Mouse (Mus musculus): ENCODE data around the gene Wdr77.
"Not testable (repeated sequence)": the region's sequence is repeated elsewhere in the genome, so short reads cannot be mapped to it uniquely, and the experiment has no call there.

Wdr77 gene

DNA sequence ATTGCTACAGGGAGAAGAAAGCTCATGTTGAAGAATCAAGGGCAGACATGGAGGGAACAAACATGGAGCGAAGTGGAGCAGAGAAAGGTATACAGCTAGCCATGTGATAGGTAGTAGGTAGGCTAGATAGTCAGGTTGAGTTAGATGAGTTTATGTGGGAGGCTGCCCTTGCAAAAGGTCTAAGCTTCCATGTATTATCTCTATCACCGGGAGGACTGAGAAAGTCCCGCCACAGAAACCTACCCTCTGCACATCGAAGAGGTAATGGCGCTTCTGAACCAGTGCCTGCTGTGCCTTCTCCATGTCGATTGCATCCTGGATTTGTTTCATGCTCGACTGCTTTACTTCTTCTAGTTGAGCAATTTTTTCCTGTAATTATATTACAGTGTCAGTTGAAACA is 7.8 kb upstream of the Wdr77 start:
- DNase-seq (ENCODE audit: low spot score in 2 of 2) = no peak

DNA sequence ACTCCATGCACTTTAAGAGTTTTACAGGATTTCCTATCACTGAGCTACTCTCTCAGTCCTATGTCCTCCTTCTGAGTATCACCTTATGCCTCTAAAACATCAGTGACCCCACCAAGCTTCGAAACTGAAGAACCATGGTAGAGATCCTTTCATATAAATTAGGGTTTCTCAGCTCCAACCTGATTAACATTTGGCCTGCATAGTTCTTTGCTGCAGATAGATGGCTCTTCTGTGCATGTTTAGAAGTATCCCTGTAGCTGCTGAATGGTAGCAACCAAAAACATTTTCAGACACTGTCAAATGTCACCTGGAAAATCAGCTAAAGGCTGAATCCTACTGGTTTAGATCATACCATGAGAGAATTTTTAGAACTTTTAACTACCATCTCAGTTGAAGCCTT is 1.9 kb upstream of the Wdr77 start:
- DNase-seq (ENCODE audit: low spot score in 2 of 2) = no peak

DNA sequence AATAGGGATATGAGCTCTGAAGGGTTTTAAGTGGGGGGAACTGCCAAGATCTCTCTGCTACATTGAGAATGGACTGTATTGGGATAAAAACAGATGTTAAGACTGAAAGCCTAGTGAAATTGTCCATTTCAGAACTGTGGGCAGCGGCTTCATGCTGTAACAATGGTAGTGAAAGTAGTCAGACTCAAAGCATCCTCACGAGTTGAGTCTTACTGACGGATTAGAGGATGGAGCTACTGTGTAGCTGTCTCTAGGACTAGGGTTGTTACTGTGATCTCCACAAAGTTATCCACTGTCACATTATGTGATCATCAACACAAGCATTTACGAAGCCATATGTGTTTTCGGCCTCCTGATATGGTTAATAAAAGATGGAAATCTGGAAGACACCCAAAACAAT is 965 bp upstream of the Wdr77 start:
- no peak for DNase-seq (ENCODE audit: low spot score in 2 of 2)

DNA sequence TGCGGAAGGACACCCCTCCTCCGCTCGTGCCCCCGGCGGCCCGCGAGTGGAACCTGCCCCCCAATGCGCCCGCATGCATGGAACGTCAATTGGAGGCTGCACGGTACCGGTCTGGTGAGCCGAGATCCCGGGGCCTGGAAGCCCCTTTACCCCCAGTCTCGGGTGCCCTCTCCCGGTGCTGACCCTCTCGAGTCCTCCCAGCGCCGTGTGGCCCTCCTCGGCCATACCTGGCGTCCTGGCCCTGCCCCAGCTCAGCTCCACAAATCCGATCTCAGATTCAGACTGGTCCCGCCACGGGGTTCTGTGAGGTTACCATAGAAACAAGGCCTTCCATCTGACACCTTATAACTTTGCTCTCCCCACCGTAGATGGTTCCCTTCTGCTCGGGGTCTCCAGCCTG is 416 bp downstream of the Wdr77 start:
- DNase-seq (ENCODE audit: low spot score in 2 of 2) = no peak

DNA sequence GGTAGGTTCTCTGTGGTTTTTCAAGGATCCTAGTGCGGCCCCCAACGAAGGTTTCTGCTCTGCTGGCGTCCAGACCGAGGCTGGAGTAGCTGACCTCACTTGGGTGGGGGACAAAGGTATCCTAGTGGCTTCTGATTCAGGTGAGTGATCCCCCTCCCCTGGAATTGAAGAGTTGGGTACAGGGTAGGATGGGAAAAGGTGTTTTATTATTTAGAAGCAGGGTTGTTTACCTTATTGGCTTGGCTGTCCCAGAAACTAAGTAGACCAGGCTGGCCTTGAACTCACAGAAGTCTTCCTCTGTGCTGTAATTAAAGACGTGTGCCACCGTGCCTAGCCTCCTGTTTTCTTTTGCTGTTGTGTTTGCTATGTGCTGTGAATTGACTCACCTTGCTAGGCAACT is 830 bp downstream of the Wdr77 start, which contains the start of gene Atp5f1:
Atp5f1 (minus strand) TSS at position 101 of the 400 bp plus-strand sequence.
- DNase-seq (ENCODE audit: low spot score in 2 of 2) = no peak

DNA sequence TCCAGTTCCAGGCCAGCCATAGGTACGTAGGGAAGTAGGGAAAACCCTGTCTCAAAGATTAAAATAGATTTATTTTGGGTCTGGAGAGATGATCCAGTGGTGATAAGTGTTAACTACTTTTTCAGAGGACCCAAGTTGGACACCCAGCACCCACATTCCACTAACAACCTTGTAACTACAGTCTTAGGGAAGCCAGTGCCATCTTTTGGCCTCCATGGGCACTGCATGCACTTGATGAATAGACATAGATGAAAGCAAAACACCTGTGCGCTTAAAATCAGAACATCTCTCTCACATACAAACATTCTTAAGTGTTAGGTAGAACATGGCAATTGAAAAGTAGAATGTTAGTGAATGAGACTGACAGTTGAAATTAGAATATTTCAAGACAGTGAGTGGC is 1.5 kb downstream of the Wdr77 start:
- DNase-seq (ENCODE audit: low spot score in 2 of 2) = no peak

DNA sequence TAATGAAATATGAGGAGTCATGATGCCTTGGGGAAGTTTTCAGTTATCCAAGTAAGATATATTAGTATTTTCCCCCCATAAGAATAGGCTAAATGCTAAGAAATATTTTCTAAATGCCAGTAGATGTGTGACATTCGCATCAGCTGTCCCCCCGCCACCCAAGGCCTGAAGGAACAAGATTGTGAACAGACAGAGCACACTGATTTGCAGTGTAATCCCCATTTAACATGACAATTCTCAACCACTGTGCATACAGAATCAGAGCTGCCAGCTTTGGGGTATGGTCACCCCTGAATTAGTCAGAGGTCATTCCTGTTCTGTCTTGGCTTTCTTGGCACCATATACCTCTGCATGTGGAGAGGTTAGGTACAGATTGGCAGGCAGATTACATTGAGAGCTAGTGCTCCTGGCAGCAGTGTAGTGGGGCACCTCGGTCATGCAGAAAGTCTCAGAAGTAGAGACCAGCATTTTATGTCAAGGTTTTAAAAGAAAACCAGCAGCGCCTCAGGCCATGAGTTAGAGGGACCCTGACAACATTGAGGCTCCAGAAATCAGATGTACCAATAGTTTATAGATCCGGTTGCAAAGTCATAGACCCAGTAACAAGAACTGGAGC is 12.8 kb downstream of the Wdr77 start:
- DNase-seq (ENCODE audit: low spot score in 2 of 2) = no peak

DNA sequence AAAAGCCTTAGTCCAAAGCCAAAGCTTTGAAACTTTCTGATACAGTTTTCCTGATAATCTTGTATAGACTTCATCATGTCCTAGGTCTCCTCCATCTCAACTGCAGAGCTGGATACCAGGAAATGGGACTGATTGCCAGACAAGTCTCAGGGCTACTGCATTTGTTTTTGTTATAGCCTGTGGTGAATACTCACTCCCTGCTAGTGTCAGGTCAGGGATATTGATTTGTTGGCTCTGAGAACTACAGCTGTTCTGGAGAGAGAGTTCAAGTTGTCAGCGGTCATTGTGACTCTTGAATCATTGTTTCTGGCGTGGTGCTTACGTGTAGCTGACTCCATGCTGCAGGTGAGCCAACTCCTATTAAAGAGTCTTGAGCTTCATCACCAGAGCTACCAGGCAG is 14.2 kb downstream of the Wdr77 start, which contains the start of gene Ovgp1:
Ovgp1 (plus strand) TSS at position 301 of the 400 bp plus-strand sequence.
- no peak for DNase-seq (ENCODE audit: low spot score in 2 of 2)

DNA sequence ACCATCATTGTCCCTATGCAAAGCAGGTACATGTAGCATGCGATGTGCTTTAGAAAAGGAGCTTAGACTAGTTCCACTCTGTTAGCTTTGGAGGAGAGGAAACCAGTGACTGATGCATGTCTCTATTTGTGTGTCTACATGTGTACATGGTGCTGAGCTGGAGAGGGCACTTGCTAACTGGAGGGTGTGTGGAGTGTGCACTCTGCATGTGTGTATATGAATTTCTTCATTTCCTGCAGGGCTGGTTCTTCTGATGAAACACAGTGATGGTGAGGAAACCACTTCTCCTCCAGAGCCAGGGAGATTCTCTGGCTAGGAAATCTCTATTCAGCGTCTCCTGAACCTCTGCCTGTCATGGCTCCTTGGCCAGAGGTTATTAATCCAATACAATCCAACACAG is 15.0 kb downstream of the Wdr77 start:
- DNase-seq (ENCODE audit: low spot score in 2 of 2) = no peak

DNA sequence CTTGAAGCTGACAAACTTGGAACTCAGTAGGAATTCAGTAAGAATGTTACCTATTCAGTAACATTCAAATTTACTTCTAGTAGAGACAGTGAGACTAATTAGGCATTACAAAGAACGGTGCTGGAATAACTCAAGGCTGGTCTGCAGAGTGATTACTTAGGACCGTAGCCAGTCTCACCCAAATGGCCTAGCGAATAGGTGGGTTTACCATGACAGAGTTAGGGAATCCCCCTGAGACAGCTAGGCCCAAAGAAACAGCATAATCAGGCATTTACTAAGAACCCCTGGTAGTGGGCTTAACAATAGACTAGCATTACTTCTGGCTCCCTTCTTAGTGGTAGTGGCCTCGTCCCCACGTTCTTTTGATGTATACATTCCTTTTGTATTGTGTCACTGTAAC is 30.4 kb downstream of the Wdr77 start:
- not testable (repeated sequence) for DNase-seq (ENCODE audit: low spot score in 2 of 2)

DNA sequence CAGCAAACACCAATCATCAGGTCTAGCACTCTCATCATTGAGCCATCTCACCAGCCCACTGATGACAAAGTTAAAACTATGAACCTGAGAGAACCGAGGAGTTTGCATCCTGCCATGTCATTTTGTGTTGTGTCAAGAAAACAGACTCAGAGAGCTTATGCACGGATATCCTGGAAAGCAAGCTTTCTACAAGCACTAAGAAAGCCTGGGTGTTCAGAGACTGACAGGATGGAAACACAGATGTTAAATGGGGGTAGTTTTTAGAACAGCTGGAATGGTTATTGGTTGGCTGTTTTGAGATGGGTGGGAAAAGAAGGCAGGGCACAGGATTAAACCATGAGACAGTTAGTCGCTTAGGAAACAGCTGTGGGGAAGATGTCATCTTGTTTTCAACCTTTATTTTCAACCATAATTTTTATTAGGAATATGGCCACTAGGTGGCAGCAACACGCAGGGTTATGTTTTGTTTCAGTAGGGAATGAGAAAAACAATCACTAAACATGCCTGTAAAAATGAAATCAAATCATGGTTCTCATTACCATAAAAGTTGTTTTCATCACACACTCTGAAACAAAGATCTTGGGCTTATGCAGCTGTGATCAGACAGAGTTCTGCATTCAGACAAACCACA is 32.6 kb downstream of the Wdr77 start:
- DNase-seq (ENCODE audit: low spot score in 2 of 2) = peak; percentile 6 to 15

DNA sequence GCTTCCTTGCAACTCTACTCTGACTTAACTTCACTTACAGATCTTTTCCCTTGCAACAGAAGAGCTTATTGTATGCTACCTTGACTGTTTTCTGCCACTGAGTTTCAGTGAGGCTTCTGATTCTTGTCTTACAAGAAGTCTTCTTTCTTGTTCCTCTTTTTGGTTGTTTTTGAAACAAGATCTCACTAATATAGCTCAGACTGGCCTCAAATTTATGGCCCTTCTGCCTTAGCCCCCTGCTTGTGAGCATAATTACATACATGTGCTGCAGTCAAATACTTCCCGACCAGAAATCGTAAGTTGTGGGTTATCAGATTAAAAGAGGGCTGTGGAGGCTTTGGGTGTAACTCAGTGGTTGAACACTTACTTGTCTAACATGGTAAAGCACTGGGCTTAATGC is 35.6 kb downstream of the Wdr77 start:
- no peak for DNase-seq (ENCODE audit: low spot score in 2 of 2)

DNA sequence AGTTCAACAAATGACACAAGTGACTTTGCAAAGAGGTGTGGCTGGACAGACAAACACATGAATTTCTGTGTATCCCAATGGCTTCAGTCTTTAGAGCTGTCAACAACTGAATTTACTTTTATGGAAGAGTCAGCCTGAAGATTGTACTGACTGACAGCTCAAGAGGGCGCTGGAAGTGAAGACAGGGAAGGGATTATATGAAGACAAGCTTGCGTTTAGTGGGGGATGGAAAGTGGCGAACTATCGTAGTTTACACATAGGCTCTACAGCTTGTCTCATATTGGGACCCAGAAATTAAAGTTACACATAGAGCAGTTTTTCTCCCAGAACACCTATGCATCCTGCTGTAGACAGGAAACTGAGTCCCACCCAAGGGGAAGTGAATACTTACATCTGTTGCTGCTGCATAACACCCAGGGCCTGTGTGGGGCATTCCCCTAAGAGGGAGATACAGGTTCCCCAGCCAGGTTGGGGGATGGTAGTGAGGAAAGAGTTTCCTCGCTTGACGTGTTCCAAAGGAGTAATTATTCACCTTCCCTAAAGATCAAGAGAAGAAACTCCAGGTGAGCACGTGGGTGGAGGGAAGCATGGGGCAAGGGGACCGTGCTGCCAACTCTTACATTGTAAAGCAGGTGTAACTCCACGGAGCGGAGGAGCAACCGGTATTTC is 41.7 kb downstream of the Wdr77 start:
- no peak for DNase-seq (ENCODE audit: low spot score in 2 of 2)

DNA sequence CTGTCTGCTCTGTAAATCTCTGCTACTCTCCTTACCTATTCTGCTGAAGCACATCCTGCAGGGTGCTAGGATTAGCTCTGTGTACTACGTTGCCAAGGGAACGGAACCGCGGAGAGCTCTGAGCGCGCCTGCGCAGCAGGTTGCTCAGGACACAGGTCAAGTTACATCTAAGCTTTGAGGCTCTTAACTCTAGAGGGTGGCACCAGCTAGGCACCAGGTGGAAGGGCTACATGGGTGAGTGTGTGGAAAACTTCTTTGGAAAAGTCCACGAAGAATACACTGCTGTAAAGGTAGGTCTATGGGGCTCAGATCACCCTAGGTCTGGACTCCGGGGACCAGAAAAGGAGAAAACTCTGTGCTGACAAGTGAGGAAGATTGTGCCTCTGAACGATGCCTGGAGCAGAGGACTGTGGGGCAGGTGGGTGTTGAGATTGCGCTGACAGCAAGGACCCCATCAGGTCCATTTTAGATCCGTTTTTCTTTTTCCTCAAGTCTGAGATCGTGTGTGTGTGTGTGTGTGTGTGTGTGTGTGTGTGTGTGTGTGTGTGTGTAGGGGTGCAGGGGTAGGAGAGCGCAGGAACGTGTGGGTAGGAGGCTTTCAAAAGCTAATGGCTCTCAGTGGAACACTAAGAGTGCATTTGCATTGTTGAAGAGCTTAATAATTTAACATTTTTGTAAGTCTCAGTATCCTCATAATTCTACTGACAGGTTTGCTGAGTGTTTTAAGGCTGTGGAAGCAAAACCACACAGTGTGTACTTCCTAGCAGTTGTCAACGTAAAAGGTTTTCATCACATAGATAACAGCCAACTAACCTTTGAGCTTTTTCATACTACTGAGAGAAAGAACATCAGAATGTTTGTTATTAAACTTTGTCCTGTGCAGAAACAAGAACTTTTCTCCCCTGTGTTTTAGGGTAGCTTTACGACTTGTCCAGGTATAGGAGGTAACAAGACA is 42.5 kb downstream of the Wdr77 start:
- DNase-seq (ENCODE audit: low spot score in 2 of 2) = peak in 1 of 2 experiments; percentile 10

DNA sequence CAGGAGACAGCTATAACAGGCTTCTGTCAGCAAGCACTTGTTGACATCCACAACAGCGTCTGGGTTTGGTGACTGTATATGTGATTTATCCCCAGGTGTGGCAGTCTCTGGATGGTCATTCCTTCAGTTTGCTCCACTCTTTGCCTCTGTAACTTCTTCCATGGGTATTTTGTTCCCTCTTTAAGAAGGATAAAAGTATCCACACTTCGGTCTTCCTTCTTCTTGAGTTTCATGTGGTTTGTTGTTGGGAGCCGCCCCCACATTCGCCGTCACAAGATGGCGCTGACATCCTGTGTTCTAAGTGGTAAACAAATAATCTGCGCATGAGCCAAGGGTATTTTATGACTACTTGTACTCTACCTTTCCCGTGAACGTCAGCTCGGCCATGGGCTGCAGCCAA is 44.2 kb downstream of the Wdr77 start:
- DNase-seq (ENCODE audit: low spot score in 2 of 2) = not testable (repeated sequence)

DNA sequence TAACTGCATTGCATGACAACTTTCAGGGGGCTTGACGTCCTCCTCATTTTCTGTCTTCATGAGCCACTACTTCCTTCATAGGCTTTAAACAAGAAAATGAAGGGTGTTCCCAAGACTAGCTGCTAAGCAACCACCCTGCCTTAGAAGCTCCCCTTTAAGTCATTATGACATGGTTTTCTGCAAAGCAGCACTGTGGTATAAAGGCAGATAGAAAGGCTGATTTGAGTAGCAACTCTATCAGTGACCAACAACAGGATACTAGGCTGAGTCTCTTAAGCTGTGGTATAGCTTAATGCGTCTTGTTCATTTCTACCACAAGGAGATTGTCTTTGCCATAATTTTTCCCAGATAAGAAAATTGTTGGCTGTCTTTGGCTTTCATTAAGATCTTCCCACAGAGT is 55.4 kb downstream of the Wdr77 start, which contains the start of gene Pifo:
Pifo (minus strand) TSS at position 101 of the 400 bp plus-strand sequence.
- no peak for DNase-seq (ENCODE audit: low spot score in 2 of 2)

Measured in urinary bladder, postnatal 36 days (tissue).